Comparison of ENCODE assay signal across 8 mouse cellular contexts in the genomic region with DNA sequence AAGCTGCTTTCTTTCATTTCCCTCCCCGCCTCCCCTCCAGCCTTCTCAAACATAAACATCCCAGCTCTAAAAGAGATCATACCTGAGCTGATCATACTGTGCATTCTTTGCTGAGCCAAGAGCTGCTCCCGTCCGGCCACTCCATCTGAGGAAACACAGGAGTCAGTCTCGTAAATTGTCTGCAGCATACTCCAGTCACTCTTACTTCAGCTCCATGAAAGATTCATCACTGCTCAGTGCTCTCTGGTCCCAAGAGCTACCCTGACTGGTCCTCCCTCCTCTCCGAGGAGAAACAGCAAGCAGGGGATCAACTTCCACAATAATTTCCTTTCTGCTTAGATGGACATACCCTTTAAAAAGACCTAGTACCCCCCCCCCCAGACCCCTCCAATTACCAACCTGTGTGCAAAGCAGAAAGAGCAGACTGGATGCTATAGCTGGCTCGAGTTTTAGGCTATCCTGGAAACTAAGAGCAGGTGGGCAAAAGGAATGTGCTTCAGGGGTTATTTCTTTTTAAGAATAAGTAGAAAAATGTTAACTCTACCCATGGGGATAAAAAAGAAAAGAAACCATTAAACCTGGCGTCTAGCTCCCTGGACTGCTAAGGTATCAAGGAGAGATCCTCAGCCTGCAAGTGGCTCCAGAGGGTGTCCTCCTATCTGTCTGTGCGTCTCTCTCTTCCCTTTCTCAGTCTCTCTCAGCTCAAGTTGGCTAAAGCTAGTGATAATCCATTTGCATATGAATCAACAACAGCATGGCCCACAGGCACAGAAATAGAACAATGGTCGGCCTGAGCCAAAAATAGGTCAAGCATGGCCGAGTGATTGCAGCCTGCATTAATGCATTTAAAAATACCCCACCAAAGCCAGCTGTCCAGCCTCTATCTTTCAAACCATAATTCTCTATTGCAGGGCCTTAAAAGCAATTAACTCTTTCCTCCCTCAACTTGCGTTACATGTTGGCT.
DNase-seq lines count a peak whose midpoint lies in the region; ATAC-seq and TF ChIP-seq lines count a peak whose summit lies in the region.

No protein-coding gene starts in this region.

- H3K9me3 ChIP-seq in kidney, embryonic 16.5 days (ENCODE audit: low read length) = no peaks in the 10 kb centered on the region
- H3K9me3 ChIP-seq in forebrain, embryonic 11.5 days (ENCODE audit: control insufficient read depth, low read length) = no peaks in the 10 kb centered on the region
- H3K9me3 ChIP-seq in hindbrain, embryonic 12.5 days (replicated peaks) = no peaks in the 10 kb centered on the region
- H3K9me3 ChIP-seq in limb, embryonic 14.5 days (ENCODE audit: control insufficient read depth, low read length) = no peaks in the 10 kb centered on the region

- WGBS in kidney, embryonic 16.5 days = 8% methylated on average over 11 of the region's 11 CpGs
- 4% methylated on average over 11 of the region's 11 CpGs for WGBS in forebrain, embryonic 11.5 days
- 9% methylated on average over 11 of the region's 11 CpGs for WGBS in hindbrain, embryonic 12.5 days
- WGBS in limb, embryonic 14.5 days = 12% methylated on average over 11 of the region's 11 CpGs

- peak overlapping the region; percentile 74 for H3K27ac ChIP-seq in kidney, embryonic 16.5 days (ENCODE audit: low read length)
- H3K27ac ChIP-seq in forebrain, embryonic 11.5 days (ENCODE audit: low read depth, low read length) = peak overlapping the region; percentile 37; the same call in 1 of the 2 replicates
- peak overlapping the region; percentile 72 for H3K27ac ChIP-seq in hindbrain, embryonic 12.5 days
- H3K27ac ChIP-seq in limb, embryonic 14.5 days (replicated peaks; ENCODE audit: low read depth, low read length) = peak overlapping the region; percentile 44; the same call in 1 of the 2 replicates

- DNase-seq in kidney, postnatal 25 days = no peak
- peak; percentile 92 for DNase-seq in brain, embryonic 14.5 days (ENCODE audit: low read depth)
- DNase-seq in forebrain, embryonic 11.5 days (ENCODE audit: low spot score) = peak; percentile 53
- DNase-seq in limb, embryonic 14.5 days (ENCODE audit: low spot score) = peak; percentile 50
- DNase-seq in right cerebral cortex, postnatal 36 days (ENCODE audit: low spot score in 2 of 2) = peak; percentile 33 to 63

- no peaks in the 10 kb centered on the region for H3K27me3 ChIP-seq in kidney, embryonic 16.5 days (ENCODE audit: insufficient read depth, low read length)
- H3K27me3 ChIP-seq in forebrain, embryonic 11.5 days (ENCODE audit: control insufficient read depth, insufficient read depth, low read length) = no peaks in the 10 kb centered on the region
- H3K27me3 ChIP-seq in hindbrain, embryonic 12.5 days = no peaks in the 10 kb centered on the region
- H3K27me3 ChIP-seq in limb, embryonic 14.5 days (ENCODE audit: control insufficient read depth, insufficient read depth, low read length) = no peaks in the 10 kb centered on the region

- no peaks in the 10 kb centered on the region for H3K36me3 ChIP-seq in kidney, embryonic 16.5 days (ENCODE audit: insufficient read depth, low read length)
- no peaks in the 10 kb centered on the region for H3K36me3 ChIP-seq in forebrain, embryonic 11.5 days (ENCODE audit: control insufficient read depth, insufficient read depth, low read length)
- no peaks in the 10 kb centered on the region for H3K36me3 ChIP-seq in hindbrain, embryonic 12.5 days
- no peaks in the 10 kb centered on the region for H3K36me3 ChIP-seq in limb, embryonic 14.5 days (ENCODE audit: control insufficient read depth, insufficient read depth, low read length)

- H3K4me3 ChIP-seq in kidney, embryonic 16.5 days (ENCODE audit: low read length) = peak overlapping the region; percentile 20
- H3K4me3 ChIP-seq in forebrain, embryonic 11.5 days (ENCODE audit: low read depth, low read length) = peak overlapping the region; percentile 16; the same call in 1 of the 2 replicates
- peak overlapping the region; percentile 28 for H3K4me3 ChIP-seq in hindbrain, embryonic 12.5 days
- H3K4me3 ChIP-seq in limb, embryonic 14.5 days (replicated peaks; ENCODE audit: low read length) = peak overlapping the region; percentile 15

- 0 out of 2 replicates have a peak overlapping the region, but pooled peaks have one; percentile 6 for H3K9ac ChIP-seq in kidney, embryonic 16.5 days (replicated peaks; ENCODE audit: low read length)
- no peak overlapping the region; the same call in 1 of the 2 replicates for H3K9ac ChIP-seq in forebrain, embryonic 11.5 days (ENCODE audit: low read length)
- H3K9ac ChIP-seq in hindbrain, embryonic 12.5 days = peak overlapping the region; percentile 32; the same call in 1 of the 2 replicates
- no peak overlapping the region for H3K9ac ChIP-seq in limb, embryonic 14.5 days (ENCODE audit: low read depth, low read length, severe bottlenecking)

- no peak for TF ChIP-seq POLR2A in brain, embryonic 14.5 days (IDR thresholded peaks at IDR 0.05; ENCODE audit: borderline replicate concordance, extremely low read depth, insufficient read depth, insufficient read length, poor library complexity, severe bottlenecking)
- no peak for TF ChIP-seq POLR2A in limb, embryonic 14.5 days (IDR thresholded peaks at IDR 0.05; ENCODE audit: borderline replicate concordance, extremely low read depth, insufficient read depth, insufficient read length)

- no peak for TF ChIP-seq CTCF in brain, embryonic 14.5 days (IDR thresholded peaks at IDR 0.05; ENCODE audit: borderline replicate concordance, extremely low read depth, insufficient read depth, insufficient read length)

- ATAC-seq in kidney, embryonic 16.5 days (ENCODE audit: low FRiP score, low TSS enrichment) = peak; percentile 82
- peak; percentile 92 for ATAC-seq in forebrain, embryonic 11.5 days (replicated peaks; ENCODE audit: low FRiP score)
- peak; percentile 92 for ATAC-seq in hindbrain, embryonic 12.5 days (ENCODE audit: low FRiP score)
- peak; percentile 60; the same call in 1 of the 2 replicates for ATAC-seq in limb, embryonic 14.5 days (ENCODE audit: low FRiP score, low read depth)
- no peak for ATAC-seq in megakaryocyte progenitor cell, adult 5-6 weeks (replicated peaks; ENCODE audit: poor library complexity)

- peaks cover 10% of the 10 kb centered on the region; the same call in 1 of the 2 replicates for H3K4me1 ChIP-seq in kidney, embryonic 16.5 days (ENCODE audit: insufficient read depth, low read length)
- peaks cover 4% of the 10 kb centered on the region; the same call in 1 of the 2 replicates for H3K4me1 ChIP-seq in forebrain, embryonic 11.5 days (replicated peaks; ENCODE audit: control insufficient read depth, insufficient read depth, low read length)
- peaks cover 29% of the 10 kb centered on the region for H3K4me1 ChIP-seq in hindbrain, embryonic 12.5 days
- peaks cover 9% of the 10 kb centered on the region; the same call in 1 of the 2 replicates for H3K4me1 ChIP-seq in limb, embryonic 14.5 days (ENCODE audit: control insufficient read depth, insufficient read depth, low read length)

- H3K4me2 ChIP-seq in kidney, embryonic 16.5 days (replicated peaks; ENCODE audit: low read depth, low read length) = peak overlapping the region; percentile 38
- H3K4me2 ChIP-seq in forebrain, embryonic 11.5 days (ENCODE audit: low read depth, low read length, severe bottlenecking) = peak overlapping the region; percentile 42
- peak overlapping the region; percentile 46 for H3K4me2 ChIP-seq in hindbrain, embryonic 12.5 days (replicated peaks)
- H3K4me2 ChIP-seq in limb, embryonic 14.5 days (replicated peaks; ENCODE audit: low read depth, low read length, severe bottlenecking) = peak overlapping the region; percentile 18

Comparison
In these comparisons a context has a peak if more than half of its experiments do, and no peak if none do; other contexts are left out.
1. H3K9ac ChIP-seq: peak in kidney, embryonic 16.5 days (single experiment) and hindbrain, embryonic 12.5 days (single experiment); none in forebrain, embryonic 11.5 days (single experiment) and limb, embryonic 14.5 days (single experiment).
2. DNase-seq: peak in brain, embryonic 14.5 days (single experiment), forebrain, embryonic 11.5 days (single experiment), limb, embryonic 14.5 days (single experiment) and right cerebral cortex, postnatal 36 days (2 of 2); none in kidney, postnatal 25 days (0 of 2).
3. Peak in every context shown above with its lines, with median percentiles within 50 percentile points of each other: H3K27ac ChIP-seq, H3K4me2 ChIP-seq and H3K4me3 ChIP-seq.